Mouse (Mus musculus): Measurements from ENCODE around the gene Macf1. TPM values are rescaled to one million over a fixed set of nuclear protein-coding genes. Genes with fewer than 3 reads are reported as not detected.

The Macf1 gene
- total RNA-seq, 1 experiment from 2014 or later, result 290 TPM

GRCm38 (mm10) chr4:123413876-123414275 is 270.3 kb downstream of the Macf1 start:
- ATAC-seq (replicated peaks in 1 of 2; ENCODE audit: insufficient read depth in 1 of 2, low FRiP score in 2 of 2, low TSS enrichment in 1 of 2, low read depth in 1 of 2, poor library complexity in 2 of 2, severe bottlenecking in 2 of 2), result no peak

DNA sequence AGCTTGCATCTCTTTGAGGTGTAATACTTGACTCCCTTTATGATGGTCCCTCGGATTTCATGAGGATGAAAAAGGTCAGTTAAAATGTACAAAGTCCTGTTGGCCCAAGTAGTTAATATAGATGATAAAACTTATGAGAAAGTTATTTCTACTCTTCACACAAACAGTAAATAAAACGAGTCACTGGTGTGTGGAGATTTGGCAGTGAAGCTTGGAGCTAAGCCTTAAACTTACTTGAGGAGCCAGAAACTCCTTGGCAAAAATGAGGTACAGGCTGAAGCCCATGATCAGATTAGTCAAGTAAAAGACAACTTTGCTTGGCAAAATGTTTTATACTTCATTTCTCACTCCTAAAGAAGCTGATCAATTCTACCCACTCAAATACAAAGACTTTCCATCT is 271.2 kb downstream of the Macf1 start:
- ATAC-seq (replicated peaks in 1 of 2; ENCODE audit: insufficient read depth in 1 of 2, low FRiP score in 2 of 2, low TSS enrichment in 1 of 2, low read depth in 1 of 2, poor library complexity in 2 of 2, severe bottlenecking in 2 of 2), result no peak

DNA sequence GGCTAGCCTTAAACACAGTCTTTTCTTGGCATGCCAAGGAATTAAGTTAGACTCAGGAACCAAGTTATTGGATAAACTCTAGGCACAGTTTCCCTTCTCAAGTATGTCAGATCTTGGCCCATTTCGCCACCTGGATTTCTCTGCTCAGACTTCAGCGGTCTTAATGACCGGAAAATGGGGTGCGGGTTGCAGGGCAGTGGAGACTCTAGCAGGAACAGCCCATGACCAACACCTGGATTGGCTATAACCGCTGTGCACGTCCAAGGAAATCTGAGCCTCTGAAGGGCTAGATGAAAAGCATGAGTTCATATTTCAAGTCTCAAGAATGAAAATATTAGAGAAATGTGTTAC is 271.7 kb downstream of the Macf1 start:
- ATAC-seq (replicated peaks in 1 of 2; ENCODE audit: insufficient read depth in 1 of 2, low FRiP score in 2 of 2, low TSS enrichment in 1 of 2, low read depth in 1 of 2, poor library complexity in 2 of 2, severe bottlenecking in 2 of 2), result no peak

DNA sequence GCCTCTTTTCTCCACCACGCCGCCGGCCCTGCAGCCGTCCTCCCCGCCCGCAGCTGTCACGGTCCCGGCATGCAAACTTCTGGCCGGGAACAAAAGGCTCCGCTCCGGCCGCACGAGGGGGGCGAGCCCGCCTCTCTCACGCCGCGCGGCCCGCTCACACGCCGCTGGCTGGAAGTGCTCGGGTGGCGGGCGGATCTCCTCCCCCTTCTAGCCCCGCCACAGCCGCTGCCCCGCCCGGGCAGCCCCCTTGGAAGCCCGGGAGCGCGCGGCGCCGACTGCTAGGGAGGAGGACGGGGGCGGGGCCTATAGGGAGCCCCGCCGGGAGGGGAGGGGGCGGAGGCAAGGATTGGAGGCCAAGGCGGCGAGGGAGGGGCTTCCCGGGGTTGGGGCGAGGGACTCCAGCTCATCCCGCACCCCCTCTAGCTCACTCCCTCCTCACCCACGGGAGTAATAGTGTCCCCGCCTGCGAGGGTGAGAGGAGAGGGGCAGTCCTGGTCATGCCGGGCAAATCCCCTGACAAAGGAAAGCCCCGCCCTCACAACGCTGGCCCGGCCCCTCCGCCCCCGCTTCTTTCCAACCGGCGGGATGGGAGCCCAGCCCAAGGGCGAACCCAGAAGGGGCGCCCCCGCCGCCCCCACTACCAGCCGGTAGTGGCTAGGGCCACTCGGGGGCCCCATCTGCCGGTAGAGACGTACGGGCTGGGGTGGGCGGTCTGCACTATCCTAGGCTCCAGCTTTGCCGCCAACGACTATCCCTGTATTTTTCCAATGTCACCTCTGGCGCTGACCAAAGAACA is 272.2 kb downstream of the Macf1 start:
- peak; percentile 57 to 62 for ATAC-seq (replicated peaks in 1 of 2; ENCODE audit: insufficient read depth in 1 of 2, low FRiP score in 2 of 2, low TSS enrichment in 1 of 2, low read depth in 1 of 2, poor library complexity in 2 of 2, severe bottlenecking in 2 of 2)

- ATAC-seq (replicated peaks in 1 of 2; ENCODE audit: insufficient read depth in 1 of 2, low FRiP score in 2 of 2, low TSS enrichment in 1 of 2, low read depth in 1 of 2, poor library complexity in 2 of 2, severe bottlenecking in 2 of 2), result peak; percentile 14 to 25
Observed at GRCm38 (mm10) chr4:123411006-123411731, 273.0 kb downstream of the Macf1 start.

- ATAC-seq (replicated peaks in 1 of 2; ENCODE audit: insufficient read depth in 1 of 2, low FRiP score in 2 of 2, low TSS enrichment in 1 of 2, low read depth in 1 of 2, poor library complexity in 2 of 2, severe bottlenecking in 2 of 2), result no peak
Observed at GRCm38 (mm10) chr4:123409752-123410151, 274.4 kb downstream of the Macf1 start.

- ATAC-seq (replicated peaks in 1 of 2; ENCODE audit: insufficient read depth in 1 of 2, low FRiP score in 2 of 2, low TSS enrichment in 1 of 2, low read depth in 1 of 2, poor library complexity in 2 of 2, severe bottlenecking in 2 of 2), result no peak
Observed at GRCm38 (mm10) chr4:123409034-123409692, 275.0 kb downstream of the Macf1 start.

- no peak for ATAC-seq (replicated peaks in 1 of 2; ENCODE audit: insufficient read depth in 1 of 2, low FRiP score in 2 of 2, low TSS enrichment in 1 of 2, low read depth in 1 of 2, poor library complexity in 2 of 2, severe bottlenecking in 2 of 2)
Observed at GRCm38 (mm10) chr4:123407792-123408191, 276.4 kb downstream of the Macf1 start.

GRCm38 (mm10) chr4:123404056-123404455 is 280.1 kb downstream of the Macf1 start:
- no peak for ATAC-seq (replicated peaks in 1 of 2; ENCODE audit: insufficient read depth in 1 of 2, low FRiP score in 2 of 2, low TSS enrichment in 1 of 2, low read depth in 1 of 2, poor library complexity in 2 of 2, severe bottlenecking in 2 of 2)

DNA sequence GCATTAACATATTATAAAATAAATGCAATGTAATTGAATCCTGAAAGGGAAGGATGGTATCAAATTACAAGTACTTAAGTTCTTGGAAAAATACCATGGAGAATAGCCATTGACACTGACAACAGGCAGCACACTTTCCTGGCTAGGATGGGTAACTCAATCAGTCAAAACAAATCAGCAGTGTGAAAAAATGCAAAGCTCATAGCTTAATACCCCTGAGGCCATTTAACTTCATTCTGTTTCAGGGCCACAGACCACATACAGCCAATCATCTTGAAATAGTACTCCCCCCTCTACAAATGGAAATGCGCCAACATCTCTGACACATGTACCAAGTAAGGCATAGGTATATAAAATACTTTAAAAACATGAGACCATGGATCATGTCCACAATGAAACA is 281.9 kb downstream of the Macf1 start:
- ATAC-seq (replicated peaks in 1 of 2; ENCODE audit: insufficient read depth in 1 of 2, low FRiP score in 2 of 2, low TSS enrichment in 1 of 2, low read depth in 1 of 2, poor library complexity in 2 of 2, severe bottlenecking in 2 of 2), result no peak

DNA sequence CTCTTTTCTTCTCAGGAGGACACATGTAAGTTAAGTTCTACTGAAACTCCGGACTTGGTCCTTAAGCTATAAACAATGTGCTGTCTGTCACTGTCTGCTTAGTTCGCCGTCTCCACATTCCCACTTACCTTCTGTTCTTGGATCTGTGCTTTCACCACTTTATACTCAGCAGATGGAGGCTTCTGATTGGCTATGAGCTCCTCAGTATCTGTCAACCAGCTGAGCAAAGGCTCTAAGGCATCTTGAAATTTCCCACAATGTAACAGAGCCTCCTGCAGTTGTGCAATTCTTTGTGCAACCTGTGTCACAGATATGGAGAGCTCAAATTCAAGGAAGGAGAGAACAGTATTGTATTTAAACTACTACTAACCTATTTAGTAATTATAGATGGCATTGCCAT is 282.9 kb downstream of the Macf1 start:
- peak in 1 of 2 experiments; percentile 39; a peak in 1 of 4 replicates for ATAC-seq (replicated peaks in 1 of 2; ENCODE audit: insufficient read depth in 1 of 2, low FRiP score in 2 of 2, low TSS enrichment in 1 of 2, low read depth in 1 of 2, poor library complexity in 2 of 2, severe bottlenecking in 2 of 2)

DNA sequence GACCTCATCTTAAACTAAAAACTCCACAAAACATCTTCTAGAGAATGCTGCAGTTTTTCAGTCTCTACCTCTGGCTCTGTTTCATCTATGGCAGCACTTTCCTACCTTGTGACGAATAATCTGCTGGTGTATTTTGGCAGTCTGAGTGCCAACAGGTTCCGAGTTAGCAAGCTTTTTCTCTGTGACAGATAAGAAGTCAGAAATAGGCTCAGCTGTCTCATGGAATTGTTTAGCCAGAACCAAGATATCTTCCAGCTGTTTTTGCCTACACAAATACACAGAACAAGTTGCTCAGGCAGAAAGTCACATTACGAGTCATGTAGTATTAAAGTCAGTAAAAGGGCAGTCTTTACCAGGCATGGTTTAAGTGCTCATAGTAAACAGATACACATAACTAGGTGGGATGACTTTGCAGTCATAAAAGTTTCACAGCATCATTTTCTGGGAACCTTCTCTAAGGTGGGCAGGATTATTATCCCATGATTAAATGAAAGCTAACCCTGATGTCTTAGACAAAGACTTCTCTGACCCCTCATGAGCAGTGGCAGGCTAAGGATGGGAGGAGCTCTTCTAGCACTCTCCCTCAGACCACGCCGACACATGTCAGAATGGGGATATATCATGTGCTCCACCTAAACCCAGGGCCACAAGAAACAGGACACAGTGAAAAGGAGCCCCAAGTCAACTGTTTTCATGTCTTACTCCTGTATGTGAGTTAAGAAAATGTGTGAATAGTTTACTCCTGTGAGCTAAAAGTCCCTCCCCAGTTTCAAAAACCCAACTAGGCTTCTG is 286.3 kb downstream of the Macf1 start:
- ATAC-seq (replicated peaks in 1 of 2; ENCODE audit: insufficient read depth in 1 of 2, low FRiP score in 2 of 2, low TSS enrichment in 1 of 2, low read depth in 1 of 2, poor library complexity in 2 of 2, severe bottlenecking in 2 of 2), result no peak

DNA sequence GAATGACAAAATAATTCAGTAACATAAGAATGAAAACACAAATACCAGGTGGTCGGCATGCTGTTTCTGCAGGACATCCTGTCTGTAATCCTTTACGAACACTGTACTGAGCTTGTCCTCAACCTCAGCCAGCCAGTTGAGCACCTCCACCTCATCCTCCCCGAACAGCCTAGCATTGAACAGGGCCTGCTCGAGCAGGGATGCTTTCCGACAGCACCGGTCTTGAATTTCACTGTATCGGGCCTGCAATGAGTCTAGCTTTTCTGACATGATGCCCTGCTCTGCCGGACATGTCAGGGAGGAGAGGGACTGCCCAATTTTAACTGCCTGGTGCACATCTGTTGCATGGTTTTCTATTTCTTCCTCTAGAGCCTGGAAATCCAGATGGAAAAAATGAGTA is 287.1 kb downstream of the Macf1 start:
- ATAC-seq (replicated peaks in 1 of 2; ENCODE audit: insufficient read depth in 1 of 2, low FRiP score in 2 of 2, low TSS enrichment in 1 of 2, low read depth in 1 of 2, poor library complexity in 2 of 2, severe bottlenecking in 2 of 2), result no peak

GRCm38 (mm10) chr4:123395435-123396000 is 288.6 kb downstream of the Macf1 start:
- no peak for ATAC-seq (replicated peaks in 1 of 2; ENCODE audit: insufficient read depth in 1 of 2, low FRiP score in 2 of 2, low TSS enrichment in 1 of 2, low read depth in 1 of 2, poor library complexity in 2 of 2, severe bottlenecking in 2 of 2)

DNA sequence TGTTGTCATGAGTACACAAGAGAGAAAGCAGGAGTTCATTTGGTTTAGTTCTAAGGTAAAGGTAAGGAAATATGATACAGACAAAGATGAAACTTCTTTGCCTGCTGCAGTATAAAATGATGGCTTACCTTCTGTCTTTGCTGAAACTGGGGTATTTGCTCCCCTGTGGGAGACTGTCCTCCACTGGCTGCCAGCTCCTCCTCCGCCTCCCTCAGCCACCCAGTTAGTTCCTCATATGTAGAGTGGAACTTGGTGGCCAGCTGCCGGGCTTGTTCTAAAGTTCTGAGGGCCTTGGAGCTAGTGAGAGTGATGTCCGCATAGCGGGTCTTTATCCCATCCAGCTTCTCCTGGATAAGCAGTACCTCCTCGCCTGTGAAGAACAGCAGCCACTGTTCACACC is 289.3 kb downstream of the Macf1 start:
- ATAC-seq (replicated peaks in 1 of 2; ENCODE audit: insufficient read depth in 1 of 2, low FRiP score in 2 of 2, low TSS enrichment in 1 of 2, low read depth in 1 of 2, poor library complexity in 2 of 2, severe bottlenecking in 2 of 2), result no peak

GRCm38 (mm10) chr4:123394269-123394668 is 289.9 kb downstream of the Macf1 start:
- no peak for ATAC-seq (replicated peaks in 1 of 2; ENCODE audit: insufficient read depth in 1 of 2, low FRiP score in 2 of 2, low TSS enrichment in 1 of 2, low read depth in 1 of 2, poor library complexity in 2 of 2, severe bottlenecking in 2 of 2)

GRCm38 (mm10) chr4:123393004-123393403 is 291.2 kb downstream of the Macf1 start:
- no peak for ATAC-seq (replicated peaks in 1 of 2; ENCODE audit: insufficient read depth in 1 of 2, low FRiP score in 2 of 2, low TSS enrichment in 1 of 2, low read depth in 1 of 2, poor library complexity in 2 of 2, severe bottlenecking in 2 of 2)

Data from hematopoietic stem cell, adult 5-6 weeks (primary cell).